Mouse (Mus musculus): ENCODE measurements at regions not wholly inside any gene's neighbourhood (a gene's known extent, or its start where the extent isn't known, plus 50 kb on each side); places are given as distances from the start of the nearest gene placed in this dataset.

DNA sequence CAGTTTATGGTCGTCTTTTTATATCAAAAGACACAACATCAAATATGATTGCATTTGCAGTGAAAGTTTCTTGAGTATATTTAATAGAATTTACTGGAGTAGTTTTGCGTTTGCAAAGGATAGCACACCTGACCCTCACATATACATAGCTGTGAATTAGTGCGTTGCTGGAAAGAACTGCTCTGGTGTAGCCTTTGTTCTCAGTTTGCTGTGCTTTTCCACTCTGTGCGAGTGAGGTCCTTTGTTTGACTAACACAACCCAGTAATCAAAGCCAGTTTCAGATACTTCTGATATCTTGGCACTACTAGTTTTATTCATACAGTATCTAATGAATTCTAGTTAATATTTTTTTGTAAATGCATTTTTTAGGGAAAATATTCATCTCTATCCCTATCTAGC is 84.7 kb downstream of the Trim52 start:
- DNase-seq (ENCODE audit: extremely low spot score): no peak

DNA sequence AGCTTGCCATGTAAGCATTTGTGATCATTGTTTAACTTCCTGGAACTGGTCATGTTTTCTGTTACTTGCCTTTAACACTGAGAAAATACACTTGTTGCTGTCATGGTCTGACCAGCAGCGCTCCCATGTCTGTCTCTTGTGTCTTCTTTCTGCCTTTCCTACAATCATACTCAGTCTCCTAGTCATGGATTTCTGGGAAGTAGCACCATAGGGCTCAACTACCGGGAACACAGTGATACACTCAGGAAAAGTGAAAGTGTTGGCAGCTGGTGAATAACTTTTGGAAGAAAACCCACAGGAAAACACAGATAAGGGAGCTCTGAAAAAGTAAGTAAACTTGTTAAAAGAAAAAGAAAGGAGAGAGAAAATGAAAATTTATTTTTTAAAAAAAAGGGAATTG is 87.6 kb downstream of the Trim52 start:
- DNase-seq (ENCODE audit: extremely low spot score): no peak

DNA sequence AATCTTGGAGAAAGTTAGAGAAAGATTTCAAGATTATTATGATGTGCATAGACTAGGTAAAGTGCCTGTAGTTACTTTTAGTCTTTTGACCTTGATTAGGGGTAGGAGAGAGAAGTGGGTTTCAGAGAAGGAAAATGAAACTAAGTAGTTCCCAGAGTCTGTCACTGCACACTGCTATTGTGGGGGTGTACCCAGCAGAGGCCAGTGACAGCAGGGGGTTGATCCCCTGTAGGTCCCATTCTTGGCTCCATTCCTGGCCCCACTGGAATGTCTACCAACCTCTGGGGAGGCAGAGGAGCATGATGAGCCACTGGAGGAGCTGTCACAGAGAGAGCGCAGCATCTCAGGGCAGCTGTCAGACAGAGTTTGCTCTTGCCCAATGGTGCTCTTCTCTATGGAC is 88.1 kb downstream of the Trim52 start:
- no peak for DNase-seq (ENCODE audit: extremely low spot score)

DNA sequence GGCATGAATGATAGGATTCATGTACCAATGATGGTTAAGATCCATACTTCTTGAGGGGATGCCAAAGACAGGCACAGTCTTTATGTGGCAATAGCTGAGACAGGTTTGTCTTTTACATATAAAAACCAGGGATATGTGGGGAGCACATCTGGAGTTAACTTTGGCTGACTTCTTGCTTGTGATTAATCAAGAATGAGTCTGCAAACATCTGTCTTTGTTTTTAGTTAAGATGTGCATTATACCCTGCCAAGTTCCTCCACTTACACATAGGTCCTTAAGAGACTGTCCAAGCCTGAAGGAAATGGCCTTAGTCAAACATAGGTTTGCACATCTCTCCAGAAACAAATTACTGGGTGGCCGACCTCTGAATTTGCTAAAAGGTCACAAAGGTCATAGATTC is 91.8 kb downstream of the Trim52 start:
- DNase-seq (ENCODE audit: extremely low spot score): no peak

DNA sequence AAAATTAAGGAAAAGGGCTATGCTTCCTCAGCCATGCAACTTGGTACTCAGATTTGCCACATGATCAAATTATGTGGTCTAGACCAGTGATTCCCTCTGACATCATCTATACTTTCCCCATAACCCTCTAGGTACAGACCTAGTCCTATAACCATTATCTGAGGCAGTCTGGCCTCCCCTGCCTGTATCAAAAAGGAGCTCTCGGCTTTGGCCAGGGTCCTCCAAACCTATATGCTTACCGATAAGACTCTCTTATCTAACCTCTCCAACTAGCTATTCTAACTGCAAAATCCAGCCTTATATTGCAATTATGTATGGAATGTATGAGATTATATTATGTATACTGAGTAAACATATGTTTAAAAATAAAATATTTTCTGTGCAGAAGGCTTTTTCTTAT is 93.1 kb downstream of the Trim52 start:
- DNase-seq (ENCODE audit: extremely low spot score): no peak

DNA sequence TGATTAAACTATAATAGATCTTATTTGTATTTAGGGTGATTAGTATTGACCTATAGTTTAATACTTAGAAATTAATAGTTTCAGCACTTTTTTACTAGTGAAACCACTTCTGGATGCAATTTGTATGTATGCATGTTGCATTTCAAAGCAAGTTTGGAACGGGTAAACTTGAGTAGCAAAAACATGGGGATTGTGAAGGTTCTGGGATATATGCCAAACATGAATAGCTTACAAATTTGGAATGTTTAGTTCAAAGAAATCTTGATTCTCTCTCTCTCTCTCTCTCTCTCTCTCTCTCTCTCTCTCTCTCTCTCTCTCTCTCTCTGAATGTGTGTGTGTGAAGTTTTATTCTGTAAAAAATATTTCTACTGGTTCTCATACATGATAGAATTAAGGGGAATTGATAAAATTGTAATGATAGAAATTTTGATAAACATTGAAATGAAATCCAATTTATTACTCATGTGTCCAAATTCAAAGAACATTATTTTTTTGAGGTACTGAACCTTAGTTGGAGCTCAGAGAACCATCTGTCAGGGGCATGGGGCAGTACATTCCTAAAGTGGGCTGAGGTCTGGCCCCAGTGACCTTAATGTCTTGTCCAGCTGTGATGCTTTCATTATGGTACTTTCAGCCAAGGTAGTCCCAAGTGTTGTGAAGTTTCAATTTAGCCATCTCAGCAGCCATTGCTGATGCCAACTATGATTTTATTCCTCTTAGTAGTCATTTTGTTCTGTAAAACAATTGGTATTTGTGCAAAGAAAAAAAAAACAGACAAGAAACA is 93.7 kb downstream of the Trim52 start:
- DNase-seq (ENCODE audit: extremely low spot score): no peak

DNA sequence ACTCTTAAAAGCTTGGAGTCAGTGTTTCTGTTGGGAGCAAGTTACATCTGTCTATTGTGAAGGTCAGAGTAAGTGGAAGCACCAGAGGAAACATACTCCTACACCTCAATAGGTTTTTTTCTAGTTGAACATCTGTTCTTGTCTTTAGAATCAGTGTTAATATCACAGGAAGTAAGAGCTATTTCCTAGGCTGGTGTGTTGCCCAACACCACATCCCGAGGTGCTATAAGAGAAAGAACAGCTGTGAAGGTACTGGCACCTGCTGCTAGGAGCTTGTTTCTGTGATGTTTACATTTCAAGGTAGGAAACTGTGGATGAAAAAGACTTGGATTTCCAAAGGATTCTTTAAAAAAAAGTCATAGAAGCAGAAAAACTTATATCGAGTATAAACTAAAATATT is 105.1 kb downstream of the Trim52 start:
- DNase-seq (ENCODE audit: extremely low spot score): no peak

DNA sequence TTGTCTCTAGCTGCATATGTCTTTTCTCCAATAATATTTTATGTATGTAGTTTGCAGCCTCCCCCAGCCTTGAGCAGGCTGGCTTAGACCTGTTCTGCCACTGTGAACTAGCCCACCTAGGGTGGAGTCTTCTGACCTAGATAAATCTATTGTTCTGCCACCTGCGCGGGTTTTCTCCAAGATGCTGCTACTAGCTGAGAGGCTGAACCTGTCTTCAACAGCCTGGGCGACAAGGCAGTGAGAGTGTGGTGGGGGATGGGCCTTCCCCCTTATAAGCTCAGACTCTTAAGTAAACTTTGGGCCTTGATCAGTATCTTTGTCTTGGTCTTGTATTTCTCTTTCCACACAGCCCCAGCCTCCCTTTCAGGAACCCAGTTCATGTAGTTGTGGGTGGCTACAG is 111.7 kb downstream of the Trim52 start:
- no peak for DNase-seq (ENCODE audit: extremely low spot score)

DNA sequence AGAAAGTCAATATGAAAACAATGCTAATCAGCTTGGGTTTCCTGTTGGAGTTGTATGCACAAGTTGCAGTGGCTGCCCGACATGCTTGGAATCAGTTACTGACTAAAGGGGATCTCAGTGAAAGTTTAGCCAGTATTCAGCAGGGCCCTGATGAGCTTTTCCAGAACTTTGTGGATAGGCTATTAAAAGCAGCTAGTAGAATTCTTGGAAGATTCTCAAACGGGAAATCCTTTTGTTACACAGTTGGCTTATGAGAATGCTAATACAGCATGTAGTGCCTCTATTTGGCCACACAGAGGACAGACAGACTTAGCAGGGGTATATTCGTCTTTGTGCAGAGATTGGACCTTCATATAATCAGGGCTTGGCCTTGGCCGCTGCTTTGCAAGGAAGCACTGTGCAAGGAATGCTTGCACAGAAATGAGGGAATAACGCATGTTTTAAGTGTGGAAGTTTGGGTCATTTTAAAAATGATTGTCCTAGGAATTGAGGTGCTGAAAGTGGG is 113.3 kb downstream of the Trim52 start:
- no peak for DNase-seq (ENCODE audit: extremely low spot score)

DNA sequence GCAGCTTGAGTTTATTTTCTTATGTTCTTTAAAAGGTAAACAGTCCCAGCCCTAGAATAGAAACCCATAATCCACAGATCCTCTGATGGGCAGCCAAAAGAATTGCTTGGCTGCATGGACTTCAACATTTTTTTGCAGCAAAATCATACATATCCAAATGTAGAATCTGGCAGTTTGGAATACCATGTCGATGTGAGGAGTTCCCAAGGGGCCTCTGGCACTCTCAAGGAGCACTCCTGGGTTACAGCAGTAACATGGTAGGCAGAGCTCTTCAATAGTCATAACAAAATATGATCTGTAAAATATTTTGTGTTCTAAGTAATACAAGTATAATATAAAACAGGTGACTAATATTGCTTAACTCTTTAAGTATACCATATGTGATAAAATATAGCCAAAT is 119.4 kb downstream of the Trim52 start:
- DNase-seq (ENCODE audit: extremely low spot score): no peak

DNA sequence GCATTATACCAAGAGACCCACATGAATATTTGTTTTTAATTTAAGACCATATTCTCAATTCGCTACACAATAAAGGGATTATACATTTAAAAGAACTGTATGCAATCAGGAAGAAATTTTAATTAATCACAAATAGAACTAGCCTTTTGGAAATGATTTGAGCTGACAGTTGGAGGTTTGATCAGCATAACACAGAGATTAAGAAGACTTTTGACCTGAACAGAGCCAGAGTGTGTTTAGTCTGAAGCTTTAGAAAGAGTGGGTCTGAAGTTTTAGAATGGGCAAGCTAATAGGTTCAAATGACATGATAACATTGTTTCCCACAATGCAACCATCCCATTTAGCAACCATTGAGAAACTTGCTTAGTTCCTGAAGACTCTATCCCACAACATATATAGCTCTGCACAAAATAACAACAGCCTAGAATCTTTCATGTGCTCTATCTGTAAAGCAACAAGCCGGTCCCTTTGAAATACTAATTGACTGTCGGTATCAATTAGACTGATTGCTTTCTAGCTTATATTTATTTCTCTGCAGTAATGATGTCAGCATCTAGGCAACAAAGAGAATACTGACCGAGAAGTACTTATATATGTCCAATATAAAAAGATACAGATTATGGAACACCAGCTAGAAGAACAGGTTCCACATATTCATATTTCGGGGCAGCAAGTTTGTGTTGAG is 135.9 kb downstream of the Trim52 start:
- no peak for DNase-seq (ENCODE audit: extremely low spot score)

DNA sequence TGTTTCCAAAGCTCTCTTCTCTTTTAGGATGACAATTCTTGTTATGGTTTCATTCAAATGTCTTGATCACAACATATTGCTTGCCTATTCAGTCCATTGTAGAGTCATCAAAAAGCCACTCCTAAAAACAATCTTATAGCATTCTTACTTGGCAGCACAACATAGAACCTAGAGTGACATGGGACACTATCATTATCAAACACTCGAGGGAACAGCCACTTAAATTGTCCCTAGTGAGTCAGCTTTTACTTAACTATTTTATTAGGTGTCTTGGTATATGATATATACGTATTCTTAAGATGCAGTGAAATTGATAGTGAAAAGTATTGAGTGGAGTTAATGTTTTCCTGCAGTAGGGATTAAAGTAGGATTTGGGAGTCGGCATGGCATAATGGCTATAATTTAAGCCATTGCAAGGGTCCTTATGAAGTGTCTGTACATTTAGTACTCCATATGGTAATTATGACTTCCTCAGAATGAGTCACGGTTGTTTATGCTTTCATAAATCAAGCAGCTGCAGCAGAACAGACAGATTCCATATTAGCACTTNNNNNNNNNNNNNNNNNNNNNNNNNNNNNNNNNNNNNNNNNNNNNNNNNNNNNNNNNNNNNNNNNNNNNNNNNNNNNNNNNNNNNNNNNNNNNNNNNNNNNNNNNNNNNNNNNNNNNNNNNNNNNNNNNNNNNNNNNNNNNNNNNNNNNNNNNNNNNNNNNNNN is 153.6 kb downstream of the Trim52 start:
- DNase-seq (ENCODE audit: extremely low spot score): no peak

DNA sequence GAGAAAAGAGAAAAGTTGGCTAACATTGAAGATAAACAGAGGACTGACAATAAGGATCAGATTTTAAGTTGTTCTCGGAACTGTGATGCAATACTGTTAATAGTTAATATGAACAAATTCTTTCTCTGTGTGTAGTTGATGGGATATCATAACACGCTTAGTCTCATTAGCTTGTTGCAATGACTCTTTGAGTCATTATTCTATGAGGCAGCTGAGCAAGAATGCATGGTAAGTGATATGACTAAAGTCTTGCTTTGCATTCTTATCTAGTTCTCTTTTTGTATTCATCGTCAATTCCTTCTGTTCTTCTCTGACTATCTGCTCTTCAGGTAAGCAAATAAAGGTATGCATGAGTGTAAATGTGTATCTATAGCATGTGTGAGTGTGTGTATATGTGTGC is 159.3 kb downstream of the Trim52 start:
- DNase-seq (ENCODE audit: extremely low spot score): no peak

DNA sequence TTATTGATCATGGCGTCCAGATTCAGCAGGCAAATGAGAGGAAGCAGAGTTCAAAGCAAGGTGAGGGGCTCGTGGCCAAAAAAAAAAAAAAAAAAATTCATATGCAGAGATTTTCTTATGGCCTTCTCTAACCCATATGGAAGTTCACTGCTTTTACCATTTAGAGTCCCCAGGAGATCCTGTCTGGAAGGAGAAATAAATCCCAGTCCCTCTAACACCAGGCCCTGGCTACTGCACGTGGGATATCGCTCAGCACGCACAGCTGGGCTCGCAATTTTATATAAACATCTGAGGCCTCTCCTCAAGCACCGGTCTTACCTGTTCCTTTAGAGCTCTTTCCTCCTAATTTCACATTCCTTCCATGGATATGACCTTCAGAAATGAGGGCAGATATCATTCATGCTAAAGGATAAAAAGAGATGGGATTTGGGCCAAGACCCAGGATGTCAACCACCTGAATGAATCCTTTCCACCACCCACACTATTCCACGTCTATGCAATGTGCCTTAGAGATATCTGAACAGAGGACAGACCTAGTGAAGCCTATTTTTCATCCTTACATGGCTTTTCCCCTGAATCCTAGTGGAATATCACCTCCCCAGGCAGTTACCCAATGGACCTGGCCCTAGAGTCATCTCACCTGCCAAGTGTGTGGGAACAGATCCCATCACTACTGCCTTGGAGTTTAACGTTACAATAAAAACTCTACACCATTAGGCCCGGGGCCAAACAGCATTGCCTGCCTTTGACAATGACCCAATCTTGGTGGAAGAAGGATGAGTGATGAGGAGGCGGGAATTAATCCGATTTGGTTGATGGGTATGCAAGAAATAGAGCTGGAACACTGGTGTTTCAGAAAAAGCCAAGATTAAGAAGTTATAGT is 161.9 kb downstream of the Trim52 start:
- DNase-seq (ENCODE audit: extremely low spot score): no peak

DNA sequence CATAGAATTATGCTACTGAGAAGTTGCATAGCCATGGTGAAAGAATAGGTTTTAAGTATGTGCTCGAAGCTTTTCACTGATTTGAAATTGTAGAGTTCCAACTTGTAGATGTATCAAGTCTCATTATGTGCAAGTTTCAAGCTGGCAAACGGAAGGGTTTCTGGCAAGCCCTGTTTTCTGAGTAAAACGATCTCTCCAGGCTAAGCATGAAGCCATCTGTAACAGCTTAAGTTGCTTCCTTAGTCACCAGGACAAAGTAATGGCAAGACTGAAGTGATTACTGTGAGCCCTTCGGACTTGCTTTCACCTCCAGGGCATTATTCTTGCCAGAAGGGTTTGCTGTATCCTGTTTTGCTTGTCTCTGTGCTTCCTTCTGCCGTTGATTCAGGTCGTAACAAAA is 163.7 kb downstream of the Trim52 start:
- DNase-seq (ENCODE audit: extremely low spot score): peak; percentile 9

DNA sequence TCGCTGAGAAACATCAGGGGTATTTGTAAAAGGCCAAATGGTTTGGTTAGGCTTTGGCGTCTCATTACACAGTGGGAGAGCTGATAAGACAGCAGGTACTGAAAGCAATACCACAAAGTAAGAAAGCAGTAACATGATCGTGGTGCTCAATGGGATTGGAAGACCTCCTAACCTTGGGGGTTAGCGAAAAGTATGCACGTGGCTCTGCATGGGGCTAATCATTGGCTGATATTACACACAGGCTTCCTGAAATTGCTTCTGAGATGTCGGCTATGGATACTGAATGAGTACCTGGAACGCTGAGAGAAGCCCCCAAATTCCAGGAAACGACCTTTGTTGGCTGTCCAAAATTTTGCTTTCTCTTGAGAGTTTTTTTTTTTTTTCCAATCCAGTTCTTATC is 207.6 kb downstream of the Trim52 start:
- DNase-seq (ENCODE audit: extremely low spot score): peak; percentile 12

DNA sequence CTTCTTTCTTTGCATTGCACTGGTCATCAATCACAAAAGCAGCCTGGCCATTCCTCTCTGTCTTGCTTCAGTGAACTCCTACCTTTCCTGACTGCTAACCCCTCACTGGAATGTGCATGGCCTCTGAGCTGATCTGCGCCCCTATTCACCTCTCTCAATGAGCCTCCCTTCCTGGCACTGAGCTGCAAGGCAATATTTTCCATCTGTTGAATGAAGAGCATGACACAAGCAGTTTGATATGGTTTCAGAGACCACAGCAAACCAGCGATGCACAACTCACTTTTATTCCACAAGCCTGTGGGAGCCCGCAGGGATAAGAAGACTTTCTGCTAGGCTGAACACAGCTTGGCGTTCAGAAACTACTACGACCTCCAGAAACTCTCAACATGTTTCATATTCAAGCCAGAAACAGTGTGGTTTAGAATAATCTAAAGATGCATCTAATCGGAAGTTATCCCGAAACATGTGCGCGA is 208.1 kb downstream of the Trim52 start:
- peak; percentile 33 for DNase-seq (ENCODE audit: extremely low spot score)

DNA sequence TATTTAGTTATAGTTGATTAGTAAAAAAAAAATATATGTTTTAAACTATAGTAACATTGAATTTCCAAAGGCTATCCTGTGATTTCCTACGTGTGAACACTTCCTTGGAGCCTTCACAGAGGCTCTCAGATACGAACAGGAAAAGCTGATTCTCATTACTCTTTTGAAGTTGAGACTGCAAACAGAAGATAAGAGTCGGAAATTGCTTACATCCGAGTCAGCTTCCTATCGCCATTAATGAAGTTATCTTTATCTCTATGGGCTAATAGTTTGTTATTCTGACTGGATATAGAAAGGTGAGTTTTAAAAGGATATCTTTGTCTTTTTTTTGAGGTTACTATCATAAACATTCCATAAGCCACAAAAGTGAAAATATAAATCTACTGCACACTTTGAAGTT is 212.8 kb downstream of the Trim52 start:
- DNase-seq (ENCODE audit: extremely low spot score): no peak

DNA sequence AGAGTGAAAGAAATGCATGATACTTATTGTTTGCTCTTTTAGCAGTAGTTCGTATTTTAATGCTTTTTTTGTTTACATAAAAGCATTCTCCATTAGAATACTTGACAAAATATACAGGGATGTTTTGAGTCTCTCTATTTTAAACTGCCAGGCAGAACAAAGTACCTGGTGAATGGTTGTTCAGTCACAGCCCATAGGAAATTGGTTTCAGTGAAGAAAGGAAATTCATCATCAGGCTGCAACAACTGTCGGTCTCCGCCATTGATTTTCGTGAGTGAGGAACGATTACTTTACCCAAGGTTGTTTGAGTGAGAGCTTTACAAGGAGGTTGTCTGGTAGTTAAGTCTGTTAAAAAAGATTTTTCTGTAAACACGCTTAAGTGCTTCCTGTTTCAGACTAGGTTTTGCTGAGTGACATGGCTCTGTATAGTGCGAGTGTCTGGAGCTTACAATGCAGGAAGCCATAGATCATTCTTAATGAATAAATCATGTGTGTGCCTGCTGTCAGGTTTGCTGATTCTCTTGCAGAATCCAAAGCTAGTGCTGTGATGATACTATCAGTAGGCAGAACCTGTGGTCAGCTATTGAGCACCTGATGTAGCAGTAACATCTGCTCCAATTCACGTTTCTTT is 221.8 kb downstream of the Trim52 start:
- peak; percentile 8 for DNase-seq (ENCODE audit: extremely low spot score)

DNA sequence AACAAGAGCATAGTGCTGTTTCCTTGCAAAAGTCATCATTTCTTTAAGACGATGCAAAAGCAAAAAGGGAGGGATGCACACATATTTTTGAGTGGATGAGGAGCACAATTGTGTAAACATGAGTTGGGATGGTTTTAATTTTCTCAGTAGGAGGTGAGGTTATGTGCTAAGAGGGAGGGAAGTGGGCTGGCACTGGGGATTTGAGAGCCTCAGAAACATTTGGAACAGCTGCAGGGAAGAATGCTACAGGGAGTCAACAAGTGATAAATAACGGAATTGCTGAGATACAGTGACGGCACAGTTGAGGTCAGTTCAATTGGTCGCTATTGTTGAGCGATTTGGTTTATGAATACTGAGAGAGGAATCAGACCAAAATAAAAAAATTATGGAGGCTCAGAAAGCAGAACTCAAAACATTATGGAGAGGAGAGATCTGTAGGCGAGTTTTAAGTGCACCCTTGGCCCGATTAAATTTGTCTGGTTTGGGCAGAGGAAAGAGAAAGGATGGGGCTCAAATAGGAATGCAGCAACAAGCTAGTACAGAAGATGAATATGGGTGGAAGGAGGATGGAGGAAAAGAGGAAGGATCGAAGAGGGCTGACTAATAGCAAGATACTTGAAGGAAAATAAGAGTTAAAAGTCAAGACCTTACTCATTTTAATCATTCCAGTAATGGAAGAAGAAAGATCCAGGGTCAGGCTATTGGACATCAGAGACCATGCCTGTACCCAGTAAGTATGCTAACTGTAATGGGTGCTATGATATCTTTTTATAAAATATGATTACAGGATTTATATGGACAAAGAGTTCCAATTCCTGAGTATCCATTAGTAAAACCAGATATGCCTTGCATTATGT is 259.0 kb downstream of the Trim52 start:
- DNase-seq (ENCODE audit: extremely low spot score): peak; percentile 24
